Mouse (Mus musculus) thymus, postnatal 14 days (tissue): Measurements from ENCODE around the gene Synpo2l.
"Not testable (repeated sequence)": the region's sequence is repeated elsewhere in the genome, so short reads cannot be mapped to it uniquely, and the experiment has no call there.

Experiments
- DNase-seq: peaks from one replicate; pipeline ENCODE4 v3.0.0; 2021

The Synpo2l gene

DNA sequence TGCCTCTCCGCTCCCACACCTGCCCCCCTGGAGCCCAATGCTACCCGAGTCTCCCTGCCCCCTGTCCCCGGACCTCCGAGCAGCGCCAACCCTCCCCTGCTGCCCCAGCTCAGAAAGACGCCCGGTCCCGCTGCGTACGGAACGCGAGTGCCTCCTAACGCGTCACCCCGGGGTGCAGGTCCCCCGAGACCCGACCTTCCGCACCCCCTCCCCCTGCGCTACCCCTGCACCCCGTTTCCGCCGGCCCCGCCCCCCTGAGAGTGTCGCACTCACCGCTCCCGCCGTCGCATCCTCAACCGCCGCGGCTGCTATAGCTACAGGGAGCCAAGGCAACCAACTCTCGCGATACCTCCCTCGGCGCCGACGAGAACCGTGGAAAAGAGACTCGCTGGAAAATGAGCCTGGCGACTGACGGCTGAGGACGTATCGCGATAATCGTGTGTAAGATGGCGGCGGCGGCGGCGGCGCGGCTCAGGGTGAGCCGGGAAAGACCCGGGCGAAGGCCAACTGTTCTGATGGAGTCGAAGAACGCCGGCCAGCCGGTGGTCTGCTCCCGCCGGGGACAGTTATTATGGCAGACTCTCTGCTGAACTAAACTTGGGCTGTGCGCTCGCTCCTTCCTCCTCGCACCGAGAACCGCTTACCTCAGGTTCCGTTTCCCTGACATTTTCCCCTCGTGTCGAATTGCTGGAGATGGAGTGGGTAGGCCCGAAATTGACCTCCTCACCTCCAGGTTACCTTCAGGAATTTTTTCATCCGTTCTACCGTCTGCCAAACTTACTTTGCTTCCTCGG lies 27.3 kb downstream of the Synpo2l start, which contains the start of gene Usp54:
TSS of gene Usp54 (minus strand) at position 420 of the 794 bp plus-strand sequence.
- DNase-seq: peak; percentile 100

DNA sequence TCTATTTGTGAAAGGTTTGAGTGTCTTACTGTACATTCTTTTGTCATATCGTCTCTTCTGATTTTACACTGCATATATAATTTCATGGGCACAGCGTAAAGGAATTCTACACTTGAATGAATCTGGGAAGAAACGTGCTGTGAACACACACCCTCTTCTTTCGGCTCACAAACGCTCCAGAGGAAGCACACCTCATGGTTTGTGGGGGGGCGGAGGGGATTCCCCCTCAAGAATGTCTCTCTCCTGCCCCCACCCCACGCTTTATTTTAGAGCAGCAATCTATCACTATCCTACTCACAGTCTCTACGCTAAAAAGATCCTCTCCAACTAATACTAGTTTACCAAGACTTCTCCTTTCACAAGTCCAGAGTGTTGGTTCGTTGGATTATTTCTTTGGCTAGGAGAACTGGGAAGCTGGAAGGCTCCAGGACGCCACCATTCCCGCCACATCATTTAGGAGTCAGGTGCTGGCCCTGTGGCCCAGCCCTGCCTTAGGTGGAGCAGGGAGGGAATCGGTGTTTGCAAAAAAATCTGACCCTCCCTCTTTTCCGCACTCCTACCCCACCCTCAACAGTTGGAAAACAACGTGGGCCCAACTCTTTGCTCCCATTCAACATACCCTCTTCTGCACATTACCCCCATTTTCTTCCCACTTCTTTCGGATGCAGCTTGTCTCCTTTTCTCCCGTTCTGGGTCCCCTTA lies 28.1 kb downstream of the Synpo2l start:
- DNase-seq: peak; percentile 81

DNA sequence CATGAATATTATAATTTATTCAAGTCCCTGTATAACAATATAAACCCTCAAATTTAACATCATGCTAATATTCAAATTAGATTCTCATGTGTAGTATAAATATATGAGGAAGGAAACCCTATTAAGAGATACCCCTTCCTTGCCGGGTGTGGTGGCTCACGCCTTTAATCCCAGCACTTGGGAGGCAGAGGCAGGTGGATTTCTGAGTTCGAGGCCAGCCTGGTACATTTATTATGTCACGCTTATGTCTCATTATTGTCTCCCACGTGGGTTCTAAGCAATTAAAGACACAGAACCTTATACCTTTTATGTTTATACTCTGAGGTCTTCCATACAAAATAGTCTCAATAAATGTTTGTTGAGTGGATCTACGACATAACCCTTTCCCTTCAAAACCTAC lies 29.5 kb downstream of the Synpo2l start:
- DNase-seq: no peak

DNA sequence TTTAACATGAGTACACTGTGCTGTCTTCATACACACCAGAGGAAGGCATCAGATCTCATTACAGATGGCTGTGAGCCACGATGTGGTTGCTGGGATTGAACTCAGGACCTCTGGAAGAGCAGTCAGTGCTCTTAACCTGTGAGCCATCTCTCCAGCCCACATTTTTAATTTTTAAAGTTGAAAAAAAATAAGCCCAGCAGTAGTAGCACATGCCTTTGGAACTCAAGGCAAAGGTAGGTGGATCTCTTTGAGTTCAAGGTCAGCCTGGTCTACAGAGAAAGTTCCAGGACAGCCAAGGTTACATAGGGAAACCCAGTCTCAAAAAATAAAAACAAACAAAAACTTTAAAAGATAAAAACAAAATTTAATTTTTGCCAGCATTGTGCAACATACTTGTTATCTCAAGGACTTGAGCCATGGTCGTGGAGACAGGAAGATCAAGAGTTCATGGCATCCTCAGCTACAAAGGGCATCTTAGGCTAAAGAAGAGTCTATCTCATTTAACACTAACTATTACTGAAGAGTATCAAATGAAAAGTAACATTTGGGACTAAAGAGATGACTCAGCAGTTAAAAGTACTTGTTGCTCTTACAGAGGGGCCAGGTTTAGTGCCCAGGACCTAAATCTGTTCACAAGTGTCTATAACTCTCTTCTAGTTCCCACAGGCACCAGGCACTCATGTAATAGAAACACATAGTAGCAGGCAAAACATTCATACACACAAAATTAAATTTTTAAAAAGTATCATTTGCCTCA lies 30.2 kb downstream of the Synpo2l start:
- DNase-seq: no peak

DNA sequence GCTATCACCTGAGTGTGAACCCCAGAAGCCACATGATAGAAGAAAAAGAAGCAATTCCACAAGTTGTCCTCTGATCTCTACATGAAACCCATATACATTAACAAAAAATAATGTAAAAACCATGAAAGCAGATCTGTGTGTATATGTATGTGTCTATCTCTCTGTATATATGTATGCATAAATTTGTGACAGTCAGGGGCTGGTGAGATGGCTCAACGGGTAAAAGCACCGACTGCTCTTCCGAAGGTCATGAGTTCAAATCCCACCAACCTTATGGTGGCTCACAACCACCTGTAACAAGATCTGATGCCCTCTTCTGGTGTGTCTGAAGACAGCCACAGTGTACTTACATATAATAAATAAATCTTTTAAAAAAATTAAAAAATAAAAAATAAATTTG lies 31.2 kb downstream of the Synpo2l start:
- DNase-seq: not testable (repeated sequence)

DNA sequence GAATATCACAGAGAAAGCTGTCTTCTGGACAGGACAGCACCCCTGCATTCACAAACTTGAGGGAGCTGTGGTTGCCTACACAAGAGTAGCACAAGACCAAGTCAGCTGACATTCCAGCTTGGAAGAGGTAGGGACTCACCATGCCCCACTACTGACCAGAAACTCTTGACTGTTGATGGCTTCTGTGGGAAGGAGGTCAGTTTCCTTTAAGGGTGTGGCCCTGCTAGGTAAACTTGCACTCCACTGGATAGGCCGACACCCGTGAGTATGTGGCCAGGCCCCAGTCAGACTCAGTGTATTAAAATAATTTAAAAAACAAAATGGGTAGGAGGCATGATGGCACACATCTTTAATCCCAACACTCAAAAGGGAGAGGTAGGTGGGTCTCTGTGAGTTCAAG lies 32.6 kb downstream of the Synpo2l start:
- DNase-seq: no peak

DNA sequence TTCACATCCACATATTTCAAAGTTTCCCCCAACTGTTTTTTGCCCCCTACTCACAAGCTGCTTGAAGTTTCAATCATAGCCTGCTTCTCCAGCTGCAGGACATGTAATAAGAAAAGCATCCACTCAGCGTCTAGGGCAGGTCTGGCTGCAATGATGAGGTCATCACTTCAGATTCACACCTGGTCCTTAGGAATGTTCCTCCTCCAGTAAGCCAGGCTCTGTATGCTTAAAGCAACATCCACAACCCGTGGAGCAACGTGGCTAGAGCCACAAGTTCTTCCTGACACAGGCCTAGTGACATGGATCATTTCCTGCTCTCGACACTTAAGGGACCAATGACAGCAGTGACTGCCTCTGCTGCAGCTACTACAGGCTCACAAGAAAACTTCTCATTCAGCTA lies 36.9 kb downstream of the Synpo2l start:
- no peak for DNase-seq

DNA sequence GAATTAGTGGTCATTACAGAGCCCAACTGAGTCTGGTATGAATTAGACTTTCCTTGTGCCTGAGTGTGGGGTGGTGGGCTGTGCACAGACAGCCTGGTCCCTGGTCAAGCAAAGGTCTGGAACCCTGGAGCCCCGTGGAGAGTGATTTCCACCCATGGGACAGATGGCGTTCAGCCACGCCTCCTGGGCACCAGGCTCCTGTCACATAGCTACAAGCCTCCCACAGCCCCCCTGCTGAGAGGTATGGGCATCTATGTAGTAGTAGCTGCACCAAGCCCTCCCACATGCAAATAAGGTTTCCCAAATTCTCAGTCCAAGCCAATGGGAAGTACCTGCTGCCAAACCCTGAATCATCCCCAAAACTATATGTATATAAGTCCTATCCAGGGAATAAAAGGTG lies 41.2 kb downstream of the Synpo2l start:
- no peak for DNase-seq

DNA sequence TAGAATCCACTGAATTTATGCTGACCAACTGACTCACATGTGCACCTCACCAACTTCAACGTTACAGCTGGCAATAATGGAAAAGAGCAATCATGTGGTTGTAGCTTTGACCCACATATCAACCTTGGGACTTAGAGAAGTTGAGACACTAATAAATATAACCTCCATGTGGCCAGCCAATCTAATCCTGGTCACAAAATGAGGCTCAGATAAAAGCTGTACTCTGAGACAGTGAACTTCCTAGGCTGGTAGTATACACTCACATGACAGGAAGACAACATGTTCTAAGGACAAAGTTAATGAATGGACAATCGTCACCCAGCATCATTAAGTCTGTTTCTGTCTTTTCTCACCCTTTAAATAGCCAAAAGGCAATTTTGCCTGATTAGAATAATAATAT lies 41.7 kb downstream of the Synpo2l start:
- no peak for DNase-seq

DNA sequence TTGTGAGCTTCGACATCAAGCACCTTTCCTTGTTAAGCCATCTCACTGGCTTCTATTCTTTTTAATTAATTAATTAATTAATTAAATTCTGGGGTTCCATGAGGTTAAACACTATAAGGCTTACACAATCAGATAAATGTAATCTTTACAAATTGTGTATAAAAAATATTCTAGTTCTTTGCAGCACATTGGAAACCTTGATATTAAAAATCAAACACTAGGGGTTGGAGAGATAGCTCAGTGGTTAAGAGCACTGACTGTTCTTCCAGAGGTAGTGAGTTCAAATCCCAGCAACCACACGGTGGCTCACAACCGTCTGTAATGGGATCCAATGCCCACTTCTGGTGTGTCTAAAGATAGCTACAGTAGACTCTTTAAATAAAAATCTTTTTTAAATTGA lies 45.2 kb downstream of the Synpo2l start:
- DNase-seq: no peak

DNA sequence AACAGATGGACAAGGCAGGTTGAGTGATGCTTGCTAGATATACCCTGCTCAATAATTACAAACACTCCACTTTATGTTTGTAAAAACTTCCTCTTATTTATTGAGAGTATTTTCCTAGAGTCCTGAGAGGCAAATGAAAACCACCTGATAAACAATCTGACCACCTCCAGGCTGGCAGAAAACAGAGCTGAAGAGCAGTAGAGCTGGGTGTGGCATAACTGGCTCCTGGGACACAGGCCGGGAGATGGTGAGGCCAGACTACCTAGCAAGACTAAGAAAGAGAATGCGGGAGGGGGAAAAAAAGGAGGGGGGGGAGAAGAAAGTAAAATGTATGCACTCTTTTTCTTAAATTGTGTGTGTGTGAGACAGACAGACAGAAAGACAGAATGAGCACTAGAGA lies 45.7 kb downstream of the Synpo2l start:
- DNase-seq: no peak

DNA sequence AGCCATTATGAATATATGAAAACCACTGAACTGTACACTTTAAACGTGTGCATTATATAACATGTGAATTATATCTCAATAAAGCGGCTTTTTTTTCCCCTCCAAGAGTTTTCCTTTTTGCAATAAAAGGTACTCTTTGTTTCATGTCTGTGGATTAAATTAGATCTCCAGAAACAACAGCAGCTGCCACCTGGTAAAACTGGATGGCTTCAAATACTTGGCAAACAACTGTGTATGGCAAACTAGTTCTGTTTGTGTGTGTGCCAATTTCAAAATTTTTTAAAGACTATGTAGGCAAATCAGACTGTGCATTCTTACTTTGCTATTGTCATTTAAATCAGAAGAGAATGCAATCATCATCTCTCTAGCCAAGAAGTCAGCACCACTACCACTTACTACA lies 46.3 kb downstream of the Synpo2l start:
- no peak for DNase-seq

DNA sequence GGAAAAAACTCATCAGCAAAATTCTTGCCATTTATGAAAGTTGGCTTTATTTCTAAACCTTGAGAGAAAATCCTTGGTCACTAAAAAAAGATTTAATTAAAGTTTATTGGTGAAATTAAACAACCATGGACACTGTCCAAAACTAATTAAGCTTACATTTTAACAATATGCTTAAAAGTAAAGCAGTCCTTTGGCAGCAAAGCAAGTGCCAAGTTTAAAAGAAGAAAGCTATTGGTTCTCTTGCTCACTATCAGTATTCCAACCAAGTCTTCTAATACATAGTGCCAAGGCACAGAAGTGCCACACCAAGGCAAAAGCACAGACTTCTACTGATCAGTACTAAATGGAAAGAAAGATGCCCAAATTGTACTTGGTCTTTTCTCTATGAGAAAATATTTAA lies 49.0 kb downstream of the Synpo2l start:
- no peak for DNase-seq

DNA sequence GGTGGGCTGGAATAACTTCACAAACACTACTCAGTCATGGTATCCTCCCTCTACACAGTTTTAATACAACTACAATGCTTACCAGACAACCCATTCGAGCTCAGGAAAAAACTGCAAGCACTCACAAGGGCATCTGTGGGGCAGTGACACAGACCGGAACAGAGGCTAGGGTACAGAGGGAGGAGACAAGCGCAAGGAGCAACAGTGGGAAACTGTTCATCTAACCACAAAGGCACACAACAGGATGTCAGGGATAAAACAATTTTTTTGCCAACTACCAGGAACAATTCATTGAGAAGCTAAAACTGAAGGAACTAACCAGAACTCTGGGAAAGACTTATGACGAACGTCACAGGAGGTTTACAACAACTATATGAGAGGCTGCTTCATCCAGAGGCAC lies 49.9 kb downstream of the Synpo2l start:
- peak; percentile 12 for DNase-seq

DNA sequence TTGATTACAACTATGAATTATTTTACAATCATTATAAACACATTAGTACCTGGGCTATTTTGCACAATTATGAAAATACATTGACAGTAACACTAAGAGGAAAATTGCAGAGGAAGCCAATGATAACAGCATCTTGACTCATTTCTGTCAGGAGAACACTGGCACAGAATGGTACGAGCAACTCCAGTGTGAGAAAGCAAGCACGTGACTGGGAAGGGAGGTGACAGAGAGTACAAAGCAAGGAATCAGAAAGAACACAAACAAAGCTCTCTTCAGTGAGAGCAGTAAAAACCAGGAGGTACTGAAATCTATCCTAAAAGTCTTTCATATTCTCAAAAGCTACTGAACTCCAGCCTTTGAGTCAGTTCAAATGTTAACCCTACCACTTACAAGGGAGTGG lies 51.7 kb downstream of the Synpo2l start:
- DNase-seq: no peak

DNA sequence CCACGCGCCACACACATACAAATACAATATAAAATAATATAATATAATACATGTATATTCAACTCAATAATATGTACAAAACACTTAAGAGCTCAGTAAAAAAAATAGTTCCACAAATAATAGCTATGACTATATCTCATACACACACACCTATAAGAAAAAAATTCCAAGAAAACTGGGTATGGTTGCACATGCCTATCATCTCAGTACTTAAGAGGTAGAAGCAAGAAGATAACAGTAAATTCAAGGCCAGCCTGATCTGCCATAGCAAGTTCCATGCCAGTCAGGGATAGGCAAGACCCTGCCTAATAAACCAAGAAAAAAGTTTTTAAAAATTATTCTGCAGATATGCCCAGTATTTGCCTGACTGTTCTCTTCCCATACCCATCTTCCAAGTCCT lies 53.1 kb downstream of the Synpo2l start:
- no peak for DNase-seq

DNA sequence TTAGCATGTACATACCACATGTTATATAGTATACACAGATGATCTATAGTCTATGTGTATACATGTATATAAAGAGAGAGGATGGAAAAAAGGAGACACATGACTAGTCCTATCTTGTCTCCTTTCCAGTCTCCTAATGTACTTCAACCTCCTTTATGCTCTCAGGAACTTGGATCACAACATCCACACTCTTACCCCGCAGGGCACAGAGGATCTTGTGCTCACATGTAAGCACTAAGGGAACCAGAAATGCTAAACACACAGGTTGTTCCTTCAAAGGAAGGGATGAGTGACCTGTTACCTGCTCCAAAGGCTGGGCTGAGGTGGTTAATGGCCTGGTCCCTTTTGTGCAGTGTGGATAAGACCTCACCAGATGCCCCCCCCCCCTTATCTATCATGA lies 55.3 kb downstream of the Synpo2l start:
- DNase-seq: no peak

DNA sequence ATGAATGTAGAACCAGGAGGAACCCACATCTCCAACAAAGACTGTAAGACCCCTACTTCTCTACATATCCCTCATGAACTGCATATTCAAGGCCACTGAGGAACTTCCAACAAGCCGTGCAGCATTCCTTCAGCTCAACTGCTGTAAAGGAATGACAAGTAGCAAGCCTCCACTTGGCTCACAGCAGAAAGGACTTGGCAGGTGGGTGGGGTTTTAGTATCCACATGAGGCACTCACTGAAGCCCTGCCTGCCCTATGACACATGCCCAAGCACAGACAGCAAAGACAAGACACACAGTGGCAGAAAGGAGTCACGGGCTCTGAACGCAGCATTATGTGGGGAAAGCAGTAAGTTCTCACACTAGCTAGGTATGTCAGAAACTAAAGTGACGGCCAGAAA lies 58.0 kb downstream of the Synpo2l start:
- DNase-seq: no peak

DNA sequence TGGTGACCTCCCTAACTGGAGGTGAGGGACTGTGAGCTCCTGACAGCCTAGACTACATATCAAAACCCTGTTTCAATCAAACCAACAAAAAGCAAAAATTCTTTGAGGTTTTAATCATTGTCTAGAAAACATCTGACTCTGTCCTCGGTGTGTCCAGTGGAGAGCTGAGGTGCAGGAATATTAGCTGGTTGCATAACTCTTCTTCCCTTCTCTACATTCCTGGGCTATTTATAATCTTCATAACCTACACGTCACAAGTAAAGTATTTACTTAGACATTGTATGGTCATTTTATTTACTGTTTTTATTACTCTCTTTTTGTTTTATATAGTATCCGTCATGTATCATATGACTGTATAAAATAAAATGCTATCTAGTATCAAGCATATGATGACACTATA lies 58.6 kb downstream of the Synpo2l start:
- no peak for DNase-seq
